Mouse (Mus musculus): ENCODE data around the gene Gm42791. TPM values are rescaled to one million over a fixed set of nuclear protein-coding genes. Genes with fewer than 3 reads are reported as not detected.
A peak's percentile ranks its signal among the peaks of the same experiment; 100 is the strongest.

The Gm42791 gene
- total and polyA plus RNA-seq, 3 experiments, result 0.42 to 1.3 TPM; not detected in 1

DNA sequence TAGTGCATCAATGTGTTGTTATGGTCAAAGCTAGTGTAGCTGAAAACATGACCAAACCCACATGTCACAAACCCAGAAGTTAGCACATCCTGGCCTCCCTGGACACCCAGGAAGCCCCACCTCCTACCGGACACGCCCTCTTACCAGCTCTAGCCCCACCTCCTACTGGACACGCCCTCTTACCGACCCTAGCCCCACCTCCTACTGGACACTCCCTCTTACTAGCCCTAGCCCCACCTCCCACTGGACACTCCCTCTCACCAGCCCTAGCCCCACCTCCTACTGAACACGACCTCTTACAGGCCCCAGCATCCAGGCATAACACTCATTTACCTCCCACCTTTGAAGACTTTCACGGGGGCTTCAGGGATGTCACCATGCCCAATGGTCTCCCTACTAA is 14.3 kb downstream of the Gm42791 start:
- TF ChIP-seq JUN (IDR thresholded peaks at IDR 0.05; ENCODE audit: insufficient read depth, low read depth, low read length) (no peak), ETS1 (conservative IDR thresholded peaks at IDR 0.05; ENCODE audit: low read depth, low read length) (no peak), GABPA (IDR thresholded peaks at IDR 0.05; ENCODE audit: insufficient replicate concordance, low read depth, low read length) (no peak), RCOR1 (conservative IDR thresholded peaks at IDR 0.05; ENCODE audit: low read depth, low read length) (no peak), POLR2AphosphoS2 (IDR thresholded peaks at IDR 0.05; ENCODE audit: low read depth, low read length) (no peak), SMC3 (IDR thresholded peaks at IDR 0.05; ENCODE audit: low read depth, low read length) (no peak), NRF1 (IDR thresholded peaks at IDR 0.05; ENCODE audit: low read depth, low read length) (no peak), ZNF384 (IDR thresholded peaks at IDR 0.05; ENCODE audit: low read depth, low read length) (no peak), EP300 (IDR thresholded peaks at IDR 0.05; ENCODE audit: low read length) (no peak), MXI1 (IDR thresholded peaks at IDR 0.05; ENCODE audit: low read depth, low read length) (no peak), USF2 (conservative IDR thresholded peaks at IDR 0.05; ENCODE audit: low read depth, low read length) (no peak), MAX (IDR thresholded peaks at IDR 0.05; ENCODE audit: low read length) (no peak), MEF2A (IDR thresholded peaks at IDR 0.05; ENCODE audit: borderline replicate concordance, low read depth, low read length) (no peak), ZKSCAN1 (IDR thresholded peaks at IDR 0.05; ENCODE audit: borderline replicate concordance, low read depth, low read length) (no peak), HCFC1 (IDR thresholded peaks at IDR 0.05; ENCODE audit: low read depth, low read length) (no peak), ZC3H11A (IDR thresholded peaks at IDR 0.05; ENCODE audit: low read depth, low read length) (no peak), MAFK (IDR thresholded peaks at IDR 0.05; ENCODE audit: insufficient replicate concordance, low read length) (no peak), TCF12 (IDR thresholded peaks at IDR 0.05; ENCODE audit: low read depth, low read length) (no peak)
- H3K4me1 ChIP-seq (ENCODE audit: control insufficient read depth in 1 of 2, insufficient read depth in 2 of 2), result peaks cover 3 to 5% of the 10 kb centered on the region in 2 experiments; a peak in 3 of 4 replicates
- no peak overlapping the region for H3K4me2 ChIP-seq (ENCODE audit: insufficient read depth, low read depth, poor library complexity, severe bottlenecking)
- H3K36me3 ChIP-seq (replicated peaks in 1 of 2; ENCODE audit: control insufficient read depth in 1 of 2, insufficient read depth in 1 of 2, low read length in 1 of 2), result no peaks in the 10 kb centered on the region
- dilution Hi-C loops (cut with MboI; ENCODE audit: extremely low pct_ligation_motif_present, extremely low pct_unique_long_range_greater_than_20kb, low sequenced_read_pairs) (no loop called here), in situ Hi-C loops (cut with MboI; ENCODE audit: low pct_ligation_motif_present, low pct_unique_long_range_greater_than_20kb, low sequenced_read_pairs) (no loop called here)
- H3K27ac ChIP-seq (ENCODE audit: insufficient read depth, low read depth), result no peak overlapping the region
- H3K9me3 ChIP-seq (replicated peaks; ENCODE audit: low read length), result peaks cover 9% of the 10 kb centered on the region
- H3K4me3 ChIP-seq (replicated peaks in 1 of 3; ENCODE audit: low read depth in 2 of 3, low read length in 2 of 3, poor library complexity in 1 of 3), result no peak overlapping the region
- no peak overlapping the region for H3K9ac ChIP-seq (ENCODE audit: insufficient read depth, low read depth)
- H3K79me2 ChIP-seq (replicated peaks; ENCODE audit: control insufficient read depth, extremely low read depth, insufficient read depth, poor library complexity, severe bottlenecking), result no peaks in the 10 kb centered on the region
- H3K27me3 ChIP-seq (replicated peaks), result no peaks in the 10 kb centered on the region
- peak; percentile 45 for DNase-seq (ENCODE audit: extremely low read depth)

DNA sequence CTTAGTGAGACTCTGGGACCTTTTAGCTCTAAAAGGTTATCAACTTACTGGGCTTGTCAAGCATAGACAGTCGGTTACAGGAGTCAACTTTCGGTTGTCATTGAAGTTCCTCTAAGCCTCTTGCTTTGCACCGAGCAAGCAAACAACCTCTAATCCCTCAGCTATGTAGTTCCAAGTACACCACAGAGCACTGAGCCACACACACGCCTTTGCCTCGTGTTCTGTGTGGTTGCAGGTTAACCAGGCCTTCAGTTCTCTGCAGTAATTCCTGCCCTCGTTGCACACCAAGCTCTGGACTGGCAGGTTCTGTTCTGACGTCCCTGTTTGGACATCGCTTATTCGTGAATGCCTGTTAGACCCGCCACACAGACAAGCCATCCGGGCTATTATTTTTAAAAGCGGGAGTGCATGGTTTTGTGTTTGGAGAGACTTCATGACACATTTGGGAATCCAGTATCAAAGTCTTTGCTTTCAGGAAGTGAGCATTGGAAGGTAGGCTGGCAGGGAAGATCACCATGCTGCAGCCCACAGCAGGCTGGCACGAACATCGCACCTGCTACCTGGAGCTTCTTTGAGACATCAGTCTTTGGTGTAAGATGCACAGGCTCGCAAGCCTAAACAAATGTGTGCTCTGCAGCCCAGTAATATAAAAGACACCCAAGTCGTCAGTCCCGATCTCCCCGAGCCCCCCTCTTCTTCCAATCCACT is 16.3 kb downstream of the Gm42791 start:
- TF ChIP-seq RCOR1 (conservative IDR thresholded peaks at IDR 0.05; ENCODE audit: low read depth, low read length) (no peak), MYC (IDR thresholded peaks at IDR 0.05; ENCODE audit: low read depth, low read length) (no peak), SMC3 (IDR thresholded peaks at IDR 0.05; ENCODE audit: low read depth, low read length) (no peak), ZMIZ1 (IDR thresholded peaks at IDR 0.05; ENCODE audit: low read depth, low read length) (no peak), PAX5 (IDR thresholded peaks at IDR 0.05; ENCODE audit: low read length) (no peak), NELFE (IDR thresholded peaks at IDR 0.05; ENCODE audit: low read depth, low read length) (no peak), ETS1 (conservative IDR thresholded peaks at IDR 0.05; ENCODE audit: low read depth, low read length) (no peak), JUN (IDR thresholded peaks at IDR 0.05; ENCODE audit: insufficient read depth, low read depth, low read length) (no peak), ZC3H11A (IDR thresholded peaks at IDR 0.05; ENCODE audit: low read depth, low read length) (no peak), CHD1 (IDR thresholded peaks at IDR 0.05; ENCODE audit: low read depth, low read length) (no peak)
- Histone ChIP-seq H3K4me3 (replicated peaks in 1 of 3; ENCODE audit: low read depth in 2 of 3, low read length in 2 of 3, poor library complexity in 1 of 3) (no peak overlapping the region), H3K9me3 (replicated peaks; ENCODE audit: low read length) (peaks cover 5% of the 10 kb centered on the region), H3K9ac (ENCODE audit: insufficient read depth, low read depth) (no peak overlapping the region), H3K4me1 (ENCODE audit: control insufficient read depth in 1 of 2, insufficient read depth in 2 of 2) (peaks cover 3 to 5% of the 10 kb centered on the region in 2 experiments; a peak in 3 of 4 replicates), H3K4me2 (ENCODE audit: insufficient read depth, low read depth, poor library complexity, severe bottlenecking) (no peak overlapping the region), H3K36me3 (replicated peaks in 1 of 2; ENCODE audit: control insufficient read depth in 1 of 2, insufficient read depth in 1 of 2, low read length in 1 of 2) (no peaks in the 10 kb centered on the region), H3K79me2 (replicated peaks; ENCODE audit: control insufficient read depth, extremely low read depth, insufficient read depth, poor library complexity, severe bottlenecking) (no peaks in the 10 kb centered on the region), H3K27me3 (replicated peaks) (no peaks in the 10 kb centered on the region), H3K27ac (ENCODE audit: insufficient read depth, low read depth) (no peak overlapping the region)
- in situ Hi-C loops (cut with MboI; ENCODE audit: low pct_ligation_motif_present, low pct_unique_long_range_greater_than_20kb, low sequenced_read_pairs) (no loop called here), dilution Hi-C loops (cut with MboI; ENCODE audit: extremely low pct_ligation_motif_present, extremely low pct_unique_long_range_greater_than_20kb, low sequenced_read_pairs) (no loop called here)
- DNase-seq (ENCODE audit: extremely low read depth), result no peak
